Mouse (Mus musculus) testis, postnatal 14 days (tissue): Measurements from ENCODE around the gene Sept3.

ENCODE experiments used
- DNase-seq: peaks from one replicate; pipeline ENCODE4 v3.0.0; 2021; ENCODE audit warnings: low spot score

Sept3 gene

DNA sequence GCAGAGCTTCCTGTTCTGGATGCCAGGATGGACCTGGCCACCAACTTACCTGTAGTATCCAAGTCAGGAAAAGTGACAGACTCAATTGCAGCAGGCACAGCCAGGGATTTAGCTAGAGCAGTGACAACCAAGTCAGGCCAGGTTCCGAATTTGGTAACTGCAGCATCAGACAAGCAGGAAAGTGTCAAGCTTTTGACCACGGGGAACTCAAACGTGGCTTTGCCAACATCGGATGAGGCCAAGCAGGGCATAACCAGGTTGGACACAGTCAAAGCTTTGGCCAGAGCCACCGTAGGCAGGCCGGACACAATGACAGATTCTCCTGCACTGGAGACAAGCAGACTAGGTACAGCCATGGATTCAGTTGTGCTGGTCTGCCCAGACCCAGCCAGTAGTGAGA is 2.4 kb upstream of the Sept3 start:
- DNase-seq = no peak

DNA sequence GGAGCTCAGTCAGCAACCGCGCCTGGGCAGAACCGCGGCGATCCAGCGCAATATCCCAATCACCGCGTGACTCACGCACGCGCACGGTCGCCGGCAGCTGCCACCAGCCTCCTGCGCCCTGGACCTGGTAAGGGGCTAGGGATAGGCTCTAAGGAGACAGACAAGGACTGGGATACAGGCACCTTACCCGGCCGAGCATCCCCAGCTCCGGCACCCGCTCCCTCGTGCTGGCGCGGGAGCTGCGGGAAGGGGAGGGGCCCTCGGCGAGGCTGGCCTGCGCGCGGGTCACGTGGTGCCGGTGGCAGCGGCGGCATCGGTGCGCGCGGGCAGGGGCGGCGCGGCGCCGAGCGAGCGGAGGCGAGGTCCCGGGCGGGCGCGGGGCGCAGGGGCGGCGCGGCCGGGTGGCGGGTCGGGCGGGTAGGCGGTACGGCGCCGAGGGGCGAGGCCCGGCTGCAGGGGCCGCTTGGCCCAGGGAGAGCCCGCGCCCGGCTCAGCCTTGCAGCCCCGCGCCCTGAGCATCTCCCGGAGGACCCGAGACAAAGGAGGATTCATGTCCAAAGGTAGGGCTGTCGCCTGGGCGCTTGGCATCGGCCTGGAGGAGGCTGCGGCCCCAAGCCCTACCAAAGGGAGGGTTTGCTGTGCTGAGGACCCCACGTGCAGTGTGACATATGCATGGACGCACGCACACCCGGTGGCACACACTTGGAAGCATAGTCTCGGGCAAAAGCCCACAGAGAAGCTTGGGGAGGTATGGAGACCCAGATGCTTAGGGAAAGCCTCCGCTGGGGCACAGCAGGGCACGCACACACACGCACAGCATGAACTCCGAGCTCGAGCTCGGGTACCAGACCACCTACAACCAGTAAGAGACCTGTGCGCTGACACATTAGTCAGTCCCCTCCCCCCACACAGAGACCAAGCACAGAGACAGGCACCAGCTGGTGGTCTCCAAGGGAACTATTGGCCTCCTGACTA is 521 bp downstream of the Sept3 start:
- DNase-seq = no peak

DNA sequence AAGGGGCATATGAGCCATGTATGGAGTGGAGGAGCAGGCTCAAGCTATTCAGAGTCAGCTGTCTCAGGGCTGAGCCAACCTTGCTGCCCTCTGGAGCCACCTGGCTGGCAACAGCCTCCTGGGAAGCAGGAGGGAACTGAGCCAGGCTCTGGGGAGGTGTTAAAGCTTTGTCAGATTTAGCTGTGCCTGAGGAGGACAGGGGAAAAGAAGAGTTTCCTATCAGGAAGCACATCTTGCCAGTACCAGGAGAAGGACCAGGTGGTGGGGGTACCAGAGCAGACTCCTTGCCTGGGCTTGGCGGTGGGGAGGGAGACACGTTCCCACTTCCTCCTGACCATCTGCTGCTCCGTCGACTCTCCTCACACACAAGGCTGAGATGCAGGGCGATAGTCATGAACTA is 2.9 kb downstream of the Sept3 start:
- no peak for DNase-seq

DNA sequence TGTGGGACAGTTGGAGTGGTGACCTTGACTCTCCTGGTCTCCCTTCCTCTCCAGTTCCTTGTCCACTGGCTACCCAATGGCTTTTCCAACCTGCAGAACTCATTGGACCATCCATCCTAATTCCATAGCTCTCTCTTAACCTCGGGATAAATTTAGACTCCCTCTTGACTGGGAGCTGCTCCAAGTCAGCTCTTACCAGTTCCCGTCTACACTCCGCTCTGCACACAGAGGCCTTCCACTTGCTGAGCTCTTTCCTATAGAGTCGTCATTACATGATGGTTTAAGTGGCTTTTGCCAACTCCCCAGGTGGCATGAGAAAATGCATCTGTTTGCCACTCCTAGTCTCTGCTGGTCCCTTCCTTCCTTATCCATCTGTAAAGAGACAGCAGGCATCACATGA is 5.9 kb downstream of the Sept3 start:
- no peak for DNase-seq

DNA sequence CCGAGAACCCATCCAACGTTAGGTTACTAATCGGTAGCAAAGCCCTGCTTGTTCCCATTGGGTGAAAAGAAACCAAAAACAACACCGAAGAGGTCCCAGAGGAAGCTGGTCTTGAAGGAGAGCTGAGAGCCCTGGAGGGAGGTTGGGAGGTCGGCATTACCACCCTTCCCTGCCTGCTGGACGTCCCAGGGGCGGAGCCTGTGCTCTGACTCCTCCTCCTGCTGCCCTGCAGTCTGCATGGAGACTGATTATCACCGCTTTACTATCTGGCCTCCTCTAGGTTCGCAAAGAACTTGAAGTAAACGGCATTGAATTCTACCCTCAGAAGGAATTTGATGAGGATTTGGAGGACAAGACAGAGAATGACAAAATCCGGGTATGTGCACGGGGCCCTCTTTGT is 11.5 kb downstream of the Sept3 start:
- DNase-seq = no peak

DNA sequence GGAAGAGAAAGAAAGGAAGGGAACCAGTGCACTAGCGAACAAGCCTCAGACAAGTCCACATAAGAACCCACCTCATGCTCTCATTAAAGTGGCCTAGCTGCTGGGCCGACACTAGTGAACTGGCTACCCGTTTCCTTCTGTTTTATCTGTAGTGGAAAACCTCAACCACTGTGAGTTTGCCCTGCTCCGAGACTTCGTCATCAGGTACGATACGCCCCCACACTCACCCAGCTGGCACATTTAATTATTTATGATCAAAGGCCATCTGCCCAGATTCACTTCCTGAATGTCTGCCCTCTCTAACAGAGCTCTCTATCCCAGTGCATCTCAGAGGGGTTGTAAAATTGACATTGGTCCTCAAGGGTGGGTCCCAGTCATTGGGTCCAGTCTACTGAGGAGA is 15.6 kb downstream of the Sept3 start:
- DNase-seq = no peak

DNA sequence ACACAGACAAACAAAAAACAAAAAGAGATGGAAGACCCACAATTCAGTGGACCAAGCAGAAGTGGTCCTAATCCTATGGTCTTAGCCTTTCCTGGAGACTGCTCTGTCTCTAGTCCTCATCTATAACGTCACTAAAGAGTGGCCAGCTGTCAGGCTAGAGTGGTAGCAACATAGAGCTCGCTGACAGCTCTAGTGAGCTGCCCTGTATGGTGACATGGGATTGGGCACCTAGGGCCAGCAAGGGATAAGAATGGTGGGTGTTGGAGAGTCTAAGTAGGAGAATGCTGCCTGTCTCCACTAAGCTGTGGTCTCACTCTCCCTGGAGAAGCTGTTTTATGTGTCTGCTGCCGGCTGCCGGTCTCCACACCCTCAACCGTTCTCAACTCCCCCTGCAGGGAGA is 18.2 kb downstream of the Sept3 start:
- no peak for DNase-seq

DNA sequence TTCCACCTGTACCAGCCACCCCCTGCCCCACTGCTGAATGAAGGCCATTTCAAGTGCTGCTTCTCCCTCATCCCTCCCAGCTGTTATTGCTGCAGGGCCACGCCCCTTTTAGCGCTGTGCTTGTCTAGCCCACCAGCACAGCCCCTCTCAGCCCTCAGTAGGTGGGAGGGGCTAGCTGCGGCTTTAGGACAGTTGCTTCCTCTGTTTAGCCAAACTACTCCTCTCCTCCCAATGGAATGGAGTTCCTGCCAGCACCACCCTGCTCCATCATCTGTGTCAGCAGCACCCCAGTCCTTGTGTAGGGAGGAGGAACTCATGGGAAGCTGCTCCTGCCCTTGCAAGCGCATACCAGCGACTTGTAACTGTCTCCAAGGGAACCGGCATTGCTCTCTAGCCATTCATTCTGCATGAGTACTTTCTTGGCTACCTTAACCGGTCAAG is 18.6 kb downstream of the Sept3 start:
- no peak for DNase-seq

DNA sequence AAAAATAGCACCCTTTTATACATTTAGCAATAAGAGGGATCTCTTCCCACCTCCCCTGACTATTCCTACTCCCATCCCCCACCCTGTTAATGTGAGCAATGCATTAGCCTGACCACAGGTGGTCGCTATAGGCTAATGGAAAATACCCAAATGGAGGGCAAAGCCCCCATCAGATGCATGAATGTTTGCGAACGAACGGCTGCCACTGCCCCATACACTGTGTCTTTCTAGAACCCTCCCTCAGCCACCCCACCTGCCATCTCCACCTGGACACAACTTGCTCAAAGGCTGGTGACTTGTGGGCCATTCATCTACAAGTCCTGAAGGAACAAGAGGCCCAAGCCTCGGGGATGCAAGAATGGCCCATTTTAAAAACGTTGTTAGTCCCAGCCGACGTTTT is 19.4 kb downstream of the Sept3 start:
- no peak for DNase-seq

DNA sequence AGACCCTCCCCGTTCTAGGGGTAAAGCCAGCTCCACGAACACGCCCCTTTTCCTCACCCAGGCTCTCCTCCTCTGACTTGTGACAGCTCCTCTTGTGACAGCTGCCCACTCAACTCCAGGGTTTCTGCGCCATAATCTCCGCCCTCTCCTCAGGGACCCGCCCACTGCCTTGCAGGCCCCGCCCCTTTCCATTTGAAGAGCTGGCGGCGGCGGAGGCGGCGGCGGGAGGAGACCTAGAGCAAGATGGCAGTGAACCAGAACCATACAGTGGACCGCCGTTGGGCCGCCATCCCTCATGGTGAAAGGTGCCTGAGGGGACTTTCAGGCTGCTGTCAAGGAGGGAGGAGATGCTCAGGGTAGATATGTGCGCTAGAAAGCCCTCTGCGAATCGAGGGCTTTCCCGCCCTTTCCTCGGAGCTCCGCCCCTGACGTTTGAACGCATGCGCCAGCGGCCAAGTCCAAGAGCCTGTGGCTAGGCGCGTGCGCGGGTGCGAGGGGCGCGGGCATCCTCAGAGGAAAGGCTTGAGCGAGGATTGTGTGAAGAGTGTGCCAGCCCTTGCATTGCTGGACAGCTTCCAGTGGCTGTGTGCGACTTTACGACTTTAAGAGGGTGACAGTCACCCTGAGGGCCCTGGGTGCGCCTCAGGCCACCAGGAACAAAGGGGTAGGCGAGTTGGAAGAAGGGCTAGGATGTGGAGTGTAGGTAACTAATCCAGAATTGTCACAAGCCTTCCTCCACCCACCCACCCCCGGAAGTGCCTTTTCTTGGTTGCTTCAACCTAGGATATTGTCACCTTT is 24.3 kb downstream of the Sept3 start, which contains the start of gene Wbp2nl:
Gene Wbp2nl, plus strand, starts transcription at position 191 of the 798 bp plus-strand sequence.
- DNase-seq = peak; percentile 89

DNA sequence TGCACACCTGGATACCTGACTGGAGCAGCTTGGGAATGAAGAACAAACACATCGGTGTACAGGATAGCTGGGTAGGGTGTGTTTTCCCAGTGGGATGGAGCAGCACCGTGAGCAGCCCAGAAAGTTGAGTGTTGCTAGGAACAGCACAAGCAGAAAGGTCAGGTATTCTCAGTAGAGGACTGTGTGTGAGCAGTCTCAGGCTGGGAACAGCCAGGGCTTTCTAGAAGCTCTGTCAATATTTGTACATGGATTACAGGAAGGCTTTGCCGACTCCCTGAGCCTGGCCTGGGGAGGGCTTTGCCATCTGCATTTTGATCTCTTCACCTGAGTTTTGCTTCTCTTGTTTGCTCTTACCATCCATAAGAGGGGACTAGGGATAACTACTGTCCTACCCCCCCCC is 32.4 kb downstream of the Sept3 start:
- DNase-seq = no peak

DNA sequence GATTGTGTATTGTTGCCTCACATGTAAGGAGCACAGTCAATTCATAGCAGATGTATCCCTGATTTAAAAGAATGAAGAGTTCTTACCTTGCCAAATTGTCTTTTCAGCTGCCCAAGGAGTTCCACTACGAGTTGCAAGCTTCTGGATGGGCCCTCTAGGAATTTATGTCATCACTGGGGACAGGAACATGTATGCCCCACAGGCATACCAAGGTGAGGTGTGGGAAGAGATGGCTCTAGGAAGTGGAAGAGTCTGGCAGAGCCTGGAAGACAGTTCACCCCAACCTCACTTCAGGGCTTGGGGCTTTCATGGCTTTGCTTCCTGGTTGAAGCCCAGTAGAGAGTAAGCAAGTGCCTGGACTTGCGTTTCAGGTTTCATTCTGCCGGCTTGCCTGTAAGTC is 33.7 kb downstream of the Sept3 start:
- no peak for DNase-seq

DNA sequence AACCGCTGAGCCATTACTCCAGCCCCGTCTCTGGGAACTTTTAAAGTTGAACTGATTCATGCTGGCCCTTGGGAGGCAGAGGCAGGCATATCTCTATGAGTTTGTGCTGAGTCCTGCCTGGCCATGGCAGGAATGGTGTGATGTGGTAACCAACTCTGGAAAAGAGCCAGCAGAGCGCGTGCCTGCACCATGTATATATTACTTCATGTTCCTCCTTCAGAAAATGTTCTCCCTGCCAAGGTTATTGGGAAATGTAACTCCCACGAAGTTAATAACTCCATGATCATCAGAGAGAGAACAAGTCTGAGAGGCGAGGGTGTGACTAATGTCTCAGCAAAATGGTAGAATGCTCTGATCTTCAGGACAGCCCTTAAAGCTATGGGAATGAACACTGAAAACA is 43.1 kb downstream of the Sept3 start:
- no peak for DNase-seq

DNA sequence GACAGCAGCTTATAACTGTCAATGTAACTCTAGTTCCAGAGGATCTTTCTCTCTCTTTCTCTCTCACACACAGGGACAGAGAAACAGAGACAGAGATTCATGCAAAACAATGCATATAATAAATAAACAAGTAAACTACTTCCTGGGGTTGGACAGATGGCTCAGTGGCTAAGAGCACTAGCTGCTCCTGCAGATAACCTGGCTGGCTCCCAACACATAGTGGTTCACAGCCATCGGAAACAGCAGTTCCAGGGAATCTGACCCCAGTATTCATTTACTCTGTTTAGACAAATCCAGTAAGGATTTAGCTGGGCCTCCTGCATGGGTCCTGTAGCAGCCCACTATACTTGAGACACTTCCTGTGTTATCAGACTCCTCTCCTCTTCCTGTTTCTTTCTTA is 44.9 kb downstream of the Sept3 start:
- no peak for DNase-seq

DNA sequence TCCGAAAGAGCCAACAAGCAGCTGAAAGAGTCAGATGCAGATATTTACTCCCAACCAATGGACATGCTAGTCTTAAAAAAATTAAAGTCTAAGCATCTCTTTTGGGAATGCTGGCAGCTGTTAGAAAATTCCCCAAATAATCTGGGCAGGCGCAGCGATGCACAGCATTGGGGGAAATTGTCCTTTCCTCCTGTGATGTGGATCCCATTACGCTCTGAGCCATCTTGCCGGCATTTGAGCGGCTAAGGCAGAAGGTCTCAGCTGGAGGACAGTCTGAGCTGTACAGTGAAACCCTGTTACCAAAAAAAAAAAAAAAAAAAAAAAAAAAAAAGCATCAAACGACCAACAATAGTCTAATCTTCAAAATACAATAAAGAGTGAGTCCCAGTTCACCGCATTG is 47.5 kb downstream of the Sept3 start:
- no peak for DNase-seq

DNA sequence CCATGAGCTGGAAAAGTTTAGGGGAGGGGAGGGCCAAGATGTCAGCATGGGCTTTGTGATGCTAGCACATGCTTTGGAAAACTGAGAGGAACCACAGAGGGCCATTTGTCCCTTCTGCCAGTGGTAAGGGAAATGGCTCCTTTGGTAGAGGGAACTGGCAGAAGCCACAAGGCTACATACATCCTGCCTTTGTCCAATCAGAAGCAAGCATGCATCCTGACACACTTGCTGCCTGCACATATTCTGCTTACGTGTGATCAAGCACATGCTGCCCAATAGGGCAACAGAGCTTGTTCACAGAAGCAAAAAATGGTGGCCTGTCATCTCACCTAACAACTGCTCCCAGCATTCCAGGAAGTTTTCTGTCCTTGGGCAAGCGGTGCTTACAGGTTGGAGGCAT is 50.7 kb downstream of the Sept3 start:
- DNase-seq = no peak

DNA sequence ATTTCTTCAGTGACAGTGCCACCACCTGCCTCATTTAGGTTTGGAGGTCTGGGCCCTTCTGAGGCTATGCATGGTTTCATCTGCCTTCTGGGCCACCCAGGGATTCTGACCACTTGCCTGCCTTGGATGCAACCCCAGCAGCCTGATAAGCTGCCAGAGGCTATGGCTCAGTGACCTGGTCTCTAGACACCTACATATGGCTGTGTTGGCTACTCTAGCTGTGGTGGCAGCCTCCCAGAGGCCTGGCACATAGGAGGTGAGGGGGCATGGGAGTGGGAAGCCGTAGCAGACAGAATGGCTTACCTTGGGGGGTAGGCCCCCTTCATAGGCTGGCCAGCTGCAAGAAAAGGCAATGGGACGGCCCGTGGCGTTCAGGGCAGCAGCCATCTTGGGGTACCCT is 60.5 kb downstream of the Sept3 start:
- DNase-seq = no peak

DNA sequence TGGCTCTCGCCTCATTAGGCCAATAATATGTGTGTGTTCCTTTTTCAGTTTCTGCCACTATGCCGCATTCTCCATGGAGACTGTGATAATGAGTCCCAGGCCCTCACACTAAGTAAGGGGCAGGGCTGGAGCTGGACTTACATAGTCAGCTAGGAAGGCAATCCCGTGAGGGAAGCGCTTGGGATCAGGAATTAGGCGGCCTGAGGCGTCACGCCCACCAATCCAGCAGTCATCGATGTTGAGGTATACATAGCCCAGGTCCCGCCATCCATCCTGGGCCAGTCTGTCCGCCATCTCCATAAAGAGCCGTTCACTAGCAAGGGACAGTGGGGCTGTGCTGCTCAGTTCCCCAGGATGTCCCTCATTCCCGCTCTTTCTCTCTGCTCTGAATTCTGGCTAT is 61.9 kb downstream of the Sept3 start:
- no peak for DNase-seq

DNA sequence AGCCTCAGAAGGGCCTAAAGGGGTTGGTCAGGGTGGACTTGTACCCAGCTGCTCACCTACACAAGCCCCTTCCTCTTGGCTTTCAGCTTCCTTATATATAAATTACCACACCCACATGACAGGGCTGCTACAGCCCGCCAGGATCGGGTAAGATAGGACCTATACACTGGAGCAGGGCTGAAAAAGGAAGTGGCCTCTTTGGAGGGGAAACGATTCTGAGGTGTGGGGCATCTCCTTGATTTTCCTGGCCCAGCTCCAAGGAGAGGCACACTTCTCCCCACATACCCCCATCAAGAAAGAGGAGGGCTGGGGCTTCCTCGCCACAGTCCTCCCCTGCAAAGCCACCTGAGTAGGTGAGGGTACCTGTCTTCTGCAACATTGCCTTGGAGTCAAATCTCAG is 63.2 kb downstream of the Sept3 start:
- DNase-seq = no peak

DNA sequence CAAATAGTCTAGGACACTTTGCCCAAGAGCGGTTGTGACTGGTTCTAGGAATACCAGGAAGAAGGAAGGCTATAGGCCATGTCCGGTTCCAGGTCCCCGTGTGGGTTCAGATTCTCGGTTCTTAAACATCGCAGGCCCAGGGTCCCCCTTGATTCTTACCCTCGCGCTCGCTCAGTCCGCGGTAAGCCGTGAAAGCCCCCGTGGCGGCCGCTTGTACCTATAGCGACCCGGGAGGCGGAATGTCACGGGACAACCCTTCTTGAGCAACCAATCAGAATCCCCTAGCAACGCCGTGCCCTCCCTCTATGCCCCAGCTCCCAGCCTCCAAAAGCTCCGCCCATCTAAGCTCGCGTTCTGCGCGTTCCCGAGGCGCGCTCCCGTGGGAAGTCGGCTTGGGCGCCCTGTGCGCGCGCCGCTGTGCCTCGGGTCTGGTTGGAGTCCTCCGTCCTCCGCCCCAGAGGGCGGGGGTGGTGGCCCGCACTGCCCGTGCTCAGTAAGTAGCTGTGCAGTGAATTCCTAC is 64.0 kb downstream of the Sept3 start, which contains the start of the genes Naga, Pheta2 and Smdt1:
Gene Naga, minus strand, starts transcription at position 333 of the 520 bp plus-strand sequence.
Gene Pheta2, plus strand, starts transcription at position 350 of the 520 bp plus-strand sequence.
Gene Smdt1, plus strand, starts transcription at position 367 of the 520 bp plus-strand sequence.
- DNase-seq = peak; percentile 89

DNA sequence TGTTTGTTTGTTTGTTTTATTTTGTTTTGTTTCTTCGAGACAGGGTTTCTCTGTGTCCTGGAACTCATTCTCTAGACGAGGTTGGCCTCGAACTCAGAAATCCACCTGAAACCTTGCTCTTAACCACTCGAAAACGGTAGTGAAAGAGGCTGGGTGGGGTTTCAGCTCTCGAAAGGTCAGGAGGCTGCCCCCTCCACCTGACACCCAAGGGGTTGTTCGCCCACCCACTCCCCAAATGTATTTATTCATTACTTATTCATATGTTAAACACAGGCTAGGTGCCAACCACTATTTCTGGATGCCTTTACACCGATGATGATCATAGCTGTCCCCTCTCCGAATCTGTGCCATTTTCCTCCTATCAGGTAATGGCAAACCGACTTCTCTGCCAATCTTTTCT is 64.5 kb downstream of the Sept3 start:
- no peak for DNase-seq

DNA sequence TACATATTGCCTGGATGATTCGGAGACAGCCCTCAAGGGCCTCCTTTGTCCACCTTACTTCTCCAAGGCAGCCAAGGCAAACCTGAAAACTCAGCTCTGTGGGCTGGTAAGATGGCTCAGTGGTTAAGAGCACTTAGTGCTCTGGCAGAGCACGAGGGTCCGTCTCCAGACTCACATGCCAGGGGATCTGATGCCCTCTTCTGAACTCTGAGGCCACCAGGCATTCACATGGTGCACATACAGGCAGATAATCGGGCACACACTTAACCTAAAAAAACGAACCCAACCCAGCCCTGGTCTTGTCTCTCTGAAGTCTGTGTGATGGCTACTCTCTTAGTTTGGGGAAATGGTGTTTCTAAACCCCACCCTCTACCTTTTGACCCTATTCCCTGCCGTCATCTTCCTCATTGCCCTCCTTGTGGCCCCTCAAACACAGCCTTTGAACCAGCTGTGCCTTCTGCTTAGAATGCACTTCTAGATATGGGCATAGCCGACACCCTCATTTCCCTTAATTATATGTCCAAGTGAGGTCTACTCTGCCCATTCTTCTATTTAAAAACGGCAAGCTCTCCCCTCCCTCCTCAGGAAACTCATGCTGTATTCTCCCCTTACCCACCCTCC is 65.1 kb downstream of the Sept3 start:
- no peak for DNase-seq
